Mouse (Mus musculus) limb, embryonic 14.5 days (tissue): Measurements from ENCODE around the gene 2210016L21Rik. TPM values are rescaled to one million over a fixed set of nuclear protein-coding genes. Genes with fewer than 3 reads are reported as not detected.

Experiments used
- ATAC-seq: fragments of 200-750 bp; cut with Nextera tagmentation; 2 replicates; pipeline ENCODE4 v1.8.0; 2017; ENCODE audit warnings: low read depth, moderate number of reproducible peaks, moderate TSS enrichment; ENCODE audit not compliant: low FRiP score
- DNase-seq: peaks from one replicate; pipeline ENCODE4 v3.0.0-alpha.2; 2015; ENCODE audit warnings: low spot score
- H3K27ac ChIP-seq: fragments of 300-500 bp; sonication (generic); replicated peaks from 2 replicates; pipeline ENCODE4 v1.5.1; 2014; ENCODE audit warnings: low read depth, mild to moderate bottlenecking, low read length, moderate library complexity, mixed read lengths
- H3K27me3 ChIP-seq: fragments of 300-500 bp; sonication (generic); 2 replicates; pipeline ENCODE4 v1.6.1; 2014; ENCODE audit warnings: low read length, mixed read lengths; ENCODE audit not compliant: control insufficient read depth, insufficient read depth
- H3K36me3 ChIP-seq: fragments of 300-500 bp; sonication (generic); 2 replicates; pipeline ENCODE4 v1.6.1; 2014; ENCODE audit warnings: mild to moderate bottlenecking, low read length, moderate library complexity, mixed read lengths; ENCODE audit not compliant: control insufficient read depth, insufficient read depth
- H3K4me1 ChIP-seq: fragments of 300-500 bp; sonication (generic); 2 replicates; pipeline ENCODE4 v1.6.1; 2014; ENCODE audit warnings: antibody characterized with exemption, low read length, mixed read lengths; ENCODE audit not compliant: control insufficient read depth, insufficient read depth
- H3K4me2 ChIP-seq: fragments of 300-500 bp; sonication (generic); replicated peaks from 2 replicates; pipeline ENCODE4 v1.6.1; 2014; ENCODE audit warnings: low read depth, mild to moderate bottlenecking, low read length, moderate library complexity; ENCODE audit not compliant: severe bottlenecking
- H3K4me3 ChIP-seq: fragments of 300-500 bp; sonication (generic); replicated peaks from 2 replicates; pipeline ENCODE4 v1.5.1; 2014; ENCODE audit warnings: low read length
- H3K9ac ChIP-seq: fragments of 300-500 bp; sonication (generic); 2 replicates; pipeline ENCODE4 v1.6.1; 2014; ENCODE audit warnings: mild to moderate bottlenecking, low read depth, low read length, moderate library complexity; ENCODE audit not compliant: severe bottlenecking
- H3K9me3 ChIP-seq: fragments of 300-500 bp; sonication (generic); 2 replicates; pipeline ENCODE4 v1.6.1; 2016; ENCODE audit warnings: low read length; ENCODE audit not compliant: control insufficient read depth
- POLR2A ChIP-seq: fragments of 200-500 bp; IDR thresholded peaks from 2 replicates; pipeline ENCODE4 v1.8.0; 2012; ENCODE audit warnings: inconsistent platforms, mild to moderate bottlenecking, moderate library complexity, borderline replicate concordance; ENCODE audit not compliant: insufficient read depth, insufficient read length; ENCODE audit errors: extremely low read depth
- WGBS: fragments of 180-500 bp; shearing (Covaris S2); extraction: QIAGEN DNeasy Blood & Tissue Kit; methylation state at CpG from one replicate; pipeline ENCODE4 v1.1.7; 2014; 5-methylcytosine and 5-hydroxymethylcytosine counted together
- polyA plus RNA-seq, 2 experiments: library from polyadenylated mRNA; depleted of rRNA in 1 of 2; stranded (reverse) in 1 of 2; unstranded in 1 of 2; fragments of >200 nt; fragmentation: Nextera tagmentation in 1 of 2; extraction: Ambion mirVana in 1 of 2; gene quantifications; 2 replicates each; pipeline versions ENCODE4 v1.2.1 to v1.2.3; 2012 to 2014

Gene 2210016L21Rik
- polyA plus RNA-seq (2012; rRNA removed), result 34.1 and 41.3 TPM in 2 replicates
- polyA plus RNA-seq (2014; fragmentation: Nextera tagmentation; extraction: Ambion mirVana), result 54.7 and 72.7 TPM in 2 replicates

- Histone ChIP-seq H3K27me3 (no peaks in the 10 kb centered on the region), H3K9me3 (no peaks in the 10 kb centered on the region), H3K4me1 (peaks cover 4% of the 10 kb centered on the region; the same call in 1 of the 2 replicates), H3K36me3 (peaks cover 21% of the 10 kb centered on the region), H3K4me3 (peak within 1 kb of the TSS; percentile 79), H3K4me2 (peak within 1 kb of the TSS; percentile 54), H3K27ac (peak within 1 kb of the TSS; percentile 68), H3K9ac (peak within 1 kb of the TSS; percentile 83)
- ATAC-seq, result peak; percentile 92
- peak; percentile 92 for DNase-seq
- WGBS, result 1% methylated on average over 39 of the region's 39 CpGs
- peak; percentile 67; the same call in 1 of the 2 replicates for TF ChIP-seq POLR2A
Observed at GRCm38 (mm10) chr5:114942074-114942765, at the start of gene 2210016L21Rik. 2210016L21Rik (plus strand) TSS chr5:114942158.

- Histone ChIP-seq H3K27ac (no peak overlapping the region), H3K4me1 (0 out of 2 replicates have a peak, but pooled peaks cover 3% of the 10 kb centered on the region), H3K4me2 (no peak overlapping the region), H3K9me3 (no peaks in the 10 kb centered on the region), H3K9ac (no peak overlapping the region), H3K4me3 (no peak overlapping the region), H3K36me3 (no peaks in the 10 kb centered on the region), H3K27me3 (no peaks in the 10 kb centered on the region)
- ATAC-seq, result no peak
- TF ChIP-seq POLR2A, result no peak
- WGBS, result 84% methylated on average over 4 of the region's 4 CpGs
- no peak for DNase-seq
Observed at GRCm38 (mm10) chr5:114895542-114895941, 46.4 kb upstream of the 2210016L21Rik start.

- H3K9ac ChIP-seq, result 0 out of 2 replicates have a peak within 1 kb of the TSS, but pooled peaks have one; percentile 28
- H3K4me1 ChIP-seq, result 0 out of 2 replicates have a peak, but pooled peaks cover 3% of the 10 kb centered on the region
- H3K27ac ChIP-seq, result no peak within 1 kb of the TSS
- WGBS, result 70% methylated on average over 13 of the region's 13 CpGs
- no peaks in the 10 kb centered on the region for H3K36me3 ChIP-seq
- 0 out of 2 replicates have a peak within 1 kb of the TSS, but pooled peaks have one; percentile 26 for H3K4me2 ChIP-seq
- ATAC-seq (no peak), DNase-seq (no peak)
- TF ChIP-seq POLR2A, result no peak
- no peak within 1 kb of the TSS; the same call in 1 of the 2 replicates for H3K4me3 ChIP-seq
- no peaks in the 10 kb centered on the region for H3K27me3 ChIP-seq
- H3K9me3 ChIP-seq, result no peaks in the 10 kb centered on the region
Observed at GRCm38 (mm10) chr5:114896688-114897373, 45.1 kb upstream of the 2210016L21Rik start, which contains the start of gene Oasl2. Oasl2 (plus strand) TSS chr5:114896936.

- Histone ChIP-seq H3K27ac (no peak overlapping the region), H3K4me3 (no peak overlapping the region; the same call in 1 of the 2 replicates), H3K4me2 (0 out of 2 replicates have a peak overlapping the region, but pooled peaks have one; percentile 26), H3K4me1 (0 out of 2 replicates have a peak, but pooled peaks cover 3% of the 10 kb centered on the region), H3K27me3 (no peaks in the 10 kb centered on the region), H3K9ac (0 out of 2 replicates have a peak overlapping the region, but pooled peaks have one; percentile 28), H3K36me3 (no peaks in the 10 kb centered on the region), H3K9me3 (no peaks in the 10 kb centered on the region)
- ATAC-seq (no peak), DNase-seq (no peak)
- WGBS, result 13% methylated on average over 7 of the region's 7 CpGs
- TF ChIP-seq POLR2A, result no peak
Observed at GRCm38 (mm10) chr5:114897374-114897793, 44.6 kb upstream of the 2210016L21Rik start.

- no peak overlapping the region for H3K27ac ChIP-seq
- H3K36me3 ChIP-seq, result no peaks in the 10 kb centered on the region
- H3K9ac ChIP-seq, result no peak overlapping the region
- no peak overlapping the region for H3K4me2 ChIP-seq
- DNase-seq (no peak), ATAC-seq (no peak)
- 0 out of 2 replicates have a peak, but pooled peaks cover 3% of the 10 kb centered on the region for H3K4me1 ChIP-seq
- 78% methylated on average over 7 of the region's 7 CpGs for WGBS
- no peaks in the 10 kb centered on the region for H3K9me3 ChIP-seq
- TF ChIP-seq POLR2A, result no peak
- H3K27me3 ChIP-seq, result no peaks in the 10 kb centered on the region
- H3K4me3 ChIP-seq, result no peak overlapping the region
Observed at GRCm38 (mm10) chr5:114898857-114899256, 43.1 kb upstream of the 2210016L21Rik start.
